Mouse (Mus musculus) forebrain, embryonic 16.5 days (tissue): ENCODE measurements around the gene Gtf2e1. TPM values are rescaled to one million over a fixed set of nuclear protein-coding genes. Genes with fewer than 3 reads are reported as not detected.

Experiments
- ATAC-seq: fragments of 200-750 bp; cut with Nextera tagmentation; 2 replicates; pipeline ENCODE4 v1.8.0; 2017; ENCODE audit warnings: mild to moderate bottlenecking, moderate library complexity
- H3K27ac ChIP-seq: fragments of 300-500 bp; sonication (generic); 2 replicates; pipeline ENCODE4 v1.5.1; 2014; ENCODE audit warnings: low read length, control low read depth
- H3K27me3 ChIP-seq: fragments of 300-500 bp; sonication (generic); replicated peaks from 2 replicates; pipeline ENCODE4 v1.6.1; 2014; ENCODE audit warnings: low read length; ENCODE audit not compliant: control insufficient read depth, insufficient read depth
- H3K36me3 ChIP-seq: fragments of 300-500 bp; sonication (generic); 2 replicates; pipeline ENCODE4 v1.6.1; 2014; ENCODE audit not compliant: control insufficient read depth, insufficient read depth
- H3K4me1 ChIP-seq: fragments of 300-500 bp; sonication (generic); replicated peaks from 2 replicates; pipeline ENCODE4 v1.6.1; 2014; ENCODE audit warnings: low read length; ENCODE audit not compliant: control insufficient read depth, insufficient read depth
- H3K4me2 ChIP-seq: fragments of 300-500 bp; sonication (generic); 2 replicates; pipeline ENCODE4 v1.6.1; 2014; ENCODE audit warnings: mild to moderate bottlenecking, low read length, control low read depth
- H3K4me3 ChIP-seq: fragments of 300-500 bp; sonication (generic); replicated peaks from 2 replicates; pipeline ENCODE4 v1.5.1; 2014; ENCODE audit warnings: mild to moderate bottlenecking, low read length, control low read depth
- H3K9ac ChIP-seq: fragments of 300-500 bp; sonication (generic); replicated peaks from 2 replicates; pipeline ENCODE4 v1.6.1; 2014; ENCODE audit warnings: low read depth, low read length, control low read depth
- H3K9me3 ChIP-seq: fragments of 300-500 bp; sonication (generic); 2 replicates; pipeline ENCODE4 v1.6.1; 2016; ENCODE audit warnings: low read length; ENCODE audit not compliant: control insufficient read depth
- WGBS: fragments of 180-500 bp; shearing (Covaris S2); extraction: QIAGEN DNeasy Blood & Tissue Kit; methylation state at CpG from one replicate; pipeline ENCODE4 v1.1.7; 2014; 5-methylcytosine and 5-hydroxymethylcytosine counted together
- polyA plus RNA-seq: library from polyadenylated mRNA; unstranded; fragments of >200 nt; fragmentation: Nextera tagmentation; extraction: Ambion mirVana; gene quantifications from 2 replicates; pipeline ENCODE4 v1.2.1, GENCODE M21; 2015

Gene Gtf2e1
- polyA plus RNA-seq, 1 experiment from 2014 or later, result 40.4 TPM

GRCm38 (mm10) chr16:37511489-37511888 is 28.1 kb downstream of the Gtf2e1 start:
- 95% methylated on average over 15 of the region's 15 CpGs for WGBS
- Histone ChIP-seq H3K27ac (no peak overlapping the region), H3K4me2 (no peak overlapping the region), H3K4me1 (peaks cover 9% of the 10 kb centered on the region), H3K9ac (no peak overlapping the region), H3K36me3 (peaks cover 4% of the 10 kb centered on the region; the same call in 1 of the 2 replicates), H3K4me3 (no peak overlapping the region), H3K9me3 (no peaks in the 10 kb centered on the region), H3K27me3 (no peaks in the 10 kb centered on the region)
- no peak for ATAC-seq

- H3K36me3 ChIP-seq, result no peaks in the 10 kb centered on the region; the same call in 1 of the 2 replicates
- no peak overlapping the region for H3K4me2 ChIP-seq
- no peak for ATAC-seq
- H3K4me3 ChIP-seq, result no peak overlapping the region
- peaks cover 9% of the 10 kb centered on the region for H3K4me1 ChIP-seq
- no peak overlapping the region for H3K9ac ChIP-seq
- H3K27ac ChIP-seq, result no peak overlapping the region
- no peaks in the 10 kb centered on the region for H3K27me3 ChIP-seq
- H3K9me3 ChIP-seq, result no peaks in the 10 kb centered on the region
- WGBS, result 75% methylated on average over 9 of the region's 9 CpGs
Observed at GRCm38 (mm10) chr16:37506751-37507150, 32.8 kb downstream of the Gtf2e1 start.

- 40% methylated on average over 1 of the region's 1 CpGs for WGBS
- Histone ChIP-seq H3K4me3 (no peak overlapping the region), H3K27ac (no peak overlapping the region), H3K4me1 (peaks cover 9% of the 10 kb centered on the region), H3K9ac (no peak overlapping the region), H3K4me2 (no peak overlapping the region), H3K36me3 (no peaks in the 10 kb centered on the region), H3K9me3 (no peaks in the 10 kb centered on the region), H3K27me3 (no peaks in the 10 kb centered on the region)
- no peak for ATAC-seq
Observed at GRCm38 (mm10) chr16:37504517-37504916, 35.1 kb downstream of the Gtf2e1 start.

GRCm38 (mm10) chr16:37498581-37498980 is 41.0 kb downstream of the Gtf2e1 start:
- H3K4me1 ChIP-seq, result no peaks in the 10 kb centered on the region
- WGBS, result 84% methylated on average over 9 of the region's 9 CpGs

GRCm38 (mm10) chr16:37495017-37495416 is 44.6 kb downstream of the Gtf2e1 start:
- Histone ChIP-seq H3K27me3 (no peaks in the 10 kb centered on the region), H3K4me3 (no peak overlapping the region), H3K9me3 (no peaks in the 10 kb centered on the region), H3K36me3 (no peaks in the 10 kb centered on the region), H3K4me1 (no peaks in the 10 kb centered on the region), H3K4me2 (no peak overlapping the region), H3K27ac (no peak overlapping the region), H3K9ac (no peak overlapping the region)
- no peak for ATAC-seq
- 82% methylated on average over 6 of the region's 6 CpGs for WGBS

More at GRCm38 (mm10) chr16:37498581-37498980, 41.0 kb downstream of the Gtf2e1 start:
- H3K27ac ChIP-seq, result no peak overlapping the region
- H3K4me3 ChIP-seq, result no peak overlapping the region
- no peak overlapping the region for H3K4me2 ChIP-seq
- H3K9ac ChIP-seq, result no peak overlapping the region
- no peak for ATAC-seq
- H3K9me3 ChIP-seq, result no peaks in the 10 kb centered on the region
- no peaks in the 10 kb centered on the region for H3K36me3 ChIP-seq
- no peaks in the 10 kb centered on the region for H3K27me3 ChIP-seq

GRCm38 (mm10) chr16:37486826-37487612 is 52.6 kb downstream of the Gtf2e1 start:
- H3K27me3 ChIP-seq, result no peaks in the 10 kb centered on the region
- no peaks in the 10 kb centered on the region for H3K36me3 ChIP-seq
- H3K27ac ChIP-seq, result no peak overlapping the region
- H3K9ac ChIP-seq, result no peak overlapping the region
- H3K4me2 ChIP-seq, result no peak overlapping the region
- H3K9me3 ChIP-seq, result no peaks in the 10 kb centered on the region
- H3K4me3 ChIP-seq, result no peak overlapping the region
- WGBS, result 26% methylated on average over 3 of the region's 3 CpGs
- peak; percentile 95 for ATAC-seq
- H3K4me1 ChIP-seq, result 0 out of 2 replicates have a peak, but pooled peaks cover 3% of the 10 kb centered on the region

GRCm38 (mm10) chr16:37478311-37479291 is 61.0 kb downstream of the Gtf2e1 start:
- 21% methylated on average over 10 of the region's 10 CpGs for WGBS
- H3K9ac ChIP-seq, result 0 out of 2 replicates have a peak overlapping the region, but pooled peaks have one; percentile 19
- H3K4me3 ChIP-seq, result no peak overlapping the region
- no peak overlapping the region for H3K4me2 ChIP-seq
- ATAC-seq, result peak; percentile 65
- peaks cover 3% of the 10 kb centered on the region for H3K4me1 ChIP-seq
- peak overlapping the region; percentile 51; the same call in 1 of the 2 replicates for H3K27ac ChIP-seq
- no peaks in the 10 kb centered on the region for H3K36me3 ChIP-seq
- H3K27me3 ChIP-seq, result no peaks in the 10 kb centered on the region
- H3K9me3 ChIP-seq, result no peaks in the 10 kb centered on the region

- WGBS, result 41% methylated on average over 5 of the region's 5 CpGs
- Histone ChIP-seq H3K9me3 (no peaks in the 10 kb centered on the region), H3K9ac (no peak overlapping the region), H3K27me3 (no peaks in the 10 kb centered on the region), H3K4me3 (no peak overlapping the region), H3K4me2 (no peak overlapping the region), H3K36me3 (no peaks in the 10 kb centered on the region), H3K27ac (no peak overlapping the region), H3K4me1 (peaks cover 6% of the 10 kb centered on the region; the same call in 1 of the 2 replicates)
- ATAC-seq, result no peak
Observed at GRCm38 (mm10) chr16:37472620-37473312, 66.8 kb downstream of the Gtf2e1 start.
